Mouse (Mus musculus) thymus, postnatal 10 days (tissue): ENCODE results near the gene Myo18a.

Source experiments
- DNase-seq, 2 experiments: peaks; one replicate each; pipeline ENCODE4 v3.0.0; 2021; ENCODE audit warnings: low spot score in 2 of 2

Myo18a gene

DNA sequence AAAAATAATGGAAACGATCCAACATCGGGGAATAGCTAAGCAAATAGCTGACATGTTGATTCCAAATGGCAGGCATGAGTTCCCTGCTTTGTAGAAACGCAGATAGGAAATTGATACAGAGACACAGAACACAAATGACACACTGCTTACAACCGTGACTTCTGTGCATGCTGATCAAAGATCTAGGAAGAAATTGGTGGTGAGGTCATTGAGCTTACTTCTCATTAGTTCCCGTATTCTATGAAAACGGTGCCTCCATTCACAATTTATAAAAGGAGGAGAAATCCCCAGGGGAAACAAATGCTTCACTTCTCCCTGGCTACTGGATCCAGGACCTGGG, 133.4 kb downstream of the Myo18a start:
- no peak for DNase-seq

DNA sequence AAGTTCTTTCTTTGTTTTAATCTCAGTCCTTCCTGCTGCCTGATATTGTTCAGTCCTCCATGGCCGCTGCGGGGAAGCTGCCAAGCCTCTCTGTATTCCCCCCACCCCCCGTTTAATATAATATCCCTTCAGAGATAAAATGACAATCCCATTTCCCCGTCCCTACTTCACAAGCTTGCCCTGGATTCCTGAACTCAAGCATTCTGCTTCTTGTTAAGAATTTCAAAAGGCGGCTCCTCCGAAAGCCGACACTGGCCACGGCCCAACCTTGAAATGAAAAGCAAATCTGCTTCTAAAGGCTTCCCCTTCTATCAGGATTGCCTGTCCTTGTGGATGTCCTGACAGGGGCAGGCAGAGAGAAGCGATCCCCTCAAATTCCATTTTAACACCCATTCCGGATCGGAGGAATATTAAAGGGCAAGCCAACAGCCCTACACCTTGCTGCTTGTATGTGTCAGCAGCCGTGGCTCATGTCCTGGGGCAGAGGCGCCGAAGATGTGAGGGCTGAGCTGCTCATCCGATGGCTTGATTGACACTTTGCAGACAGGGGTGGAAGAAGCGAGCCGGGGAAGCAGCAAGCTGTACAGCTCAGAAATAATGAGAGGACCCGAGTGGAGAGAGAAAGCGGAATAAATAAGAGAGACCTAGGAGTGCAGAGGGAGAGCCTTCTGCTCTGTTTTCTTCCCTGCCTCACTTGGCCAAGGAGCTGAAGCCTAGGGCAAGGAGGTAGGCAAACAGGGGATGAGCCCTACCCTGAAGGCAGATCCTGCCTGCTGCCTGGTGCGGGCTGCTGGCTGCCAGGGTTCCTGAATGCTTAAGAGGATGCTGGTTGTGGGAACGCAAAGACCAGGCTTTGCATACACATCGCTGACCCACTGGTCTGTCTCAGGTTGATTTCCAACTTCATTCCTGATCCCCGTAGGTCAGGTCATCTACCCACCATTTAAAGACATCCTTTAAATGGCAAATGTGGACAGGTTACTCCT, 134.1 kb downstream of the Myo18a start:
- DNase-seq: no peak

DNA sequence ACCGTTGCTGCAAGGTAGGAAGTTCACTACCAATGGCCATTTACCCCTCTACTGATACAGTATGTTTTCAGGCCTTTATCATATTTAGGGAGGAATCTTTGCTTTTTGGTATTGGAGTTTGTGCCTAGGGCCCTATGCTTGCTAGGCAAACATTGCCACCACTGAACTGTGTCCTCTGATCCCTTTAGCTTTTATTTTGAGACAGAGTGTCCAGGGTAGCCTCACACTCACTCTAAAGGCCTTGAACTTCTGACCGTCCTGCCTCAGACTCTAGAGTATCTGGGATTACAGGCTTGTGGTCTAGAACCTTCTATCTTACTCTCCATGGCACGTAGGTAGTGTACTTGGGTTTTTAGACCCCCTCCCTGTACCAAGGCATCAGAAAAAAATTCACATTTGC, 137.1 kb downstream of the Myo18a start:
- DNase-seq: no peak

DNA sequence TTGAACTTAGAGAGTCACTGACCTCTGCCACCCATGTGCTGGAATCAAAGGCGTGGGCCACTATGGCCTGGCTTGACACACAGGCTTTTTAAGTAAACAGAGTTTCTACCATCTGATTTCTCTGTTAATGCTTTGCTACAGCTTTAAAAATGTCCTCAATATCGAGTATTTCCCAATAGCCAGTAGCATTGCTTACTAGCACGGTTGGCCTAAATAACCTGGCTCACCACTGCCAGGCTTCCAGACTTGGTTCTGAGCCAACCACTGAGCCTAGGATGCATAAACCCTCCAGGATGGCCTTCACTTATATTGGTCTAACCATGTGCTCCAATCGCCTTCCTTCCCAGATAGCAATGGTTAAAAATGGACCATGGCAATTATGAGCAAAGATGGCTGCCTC, 137.7 kb downstream of the Myo18a start:
- no peak for DNase-seq

DNA sequence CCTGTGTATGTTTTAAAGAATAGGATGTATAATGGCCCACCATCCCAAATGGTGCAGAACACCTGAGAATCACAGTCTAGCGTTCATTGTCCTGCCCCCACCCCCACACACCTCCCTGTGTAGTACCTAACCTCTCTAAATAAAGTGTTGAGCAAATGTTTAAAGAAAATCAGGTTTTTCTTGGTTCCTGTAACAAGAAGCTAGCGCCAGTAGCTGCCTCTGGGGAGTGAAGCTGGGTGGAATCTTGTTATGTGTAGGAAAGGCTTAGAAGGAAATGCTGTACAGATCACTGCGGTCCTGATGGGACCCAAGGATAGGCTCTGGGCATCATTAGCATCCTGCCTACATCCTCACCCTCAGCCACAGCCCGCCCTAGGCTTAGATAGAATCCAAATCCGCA, 138.3 kb downstream of the Myo18a start:
- no peak for DNase-seq

DNA sequence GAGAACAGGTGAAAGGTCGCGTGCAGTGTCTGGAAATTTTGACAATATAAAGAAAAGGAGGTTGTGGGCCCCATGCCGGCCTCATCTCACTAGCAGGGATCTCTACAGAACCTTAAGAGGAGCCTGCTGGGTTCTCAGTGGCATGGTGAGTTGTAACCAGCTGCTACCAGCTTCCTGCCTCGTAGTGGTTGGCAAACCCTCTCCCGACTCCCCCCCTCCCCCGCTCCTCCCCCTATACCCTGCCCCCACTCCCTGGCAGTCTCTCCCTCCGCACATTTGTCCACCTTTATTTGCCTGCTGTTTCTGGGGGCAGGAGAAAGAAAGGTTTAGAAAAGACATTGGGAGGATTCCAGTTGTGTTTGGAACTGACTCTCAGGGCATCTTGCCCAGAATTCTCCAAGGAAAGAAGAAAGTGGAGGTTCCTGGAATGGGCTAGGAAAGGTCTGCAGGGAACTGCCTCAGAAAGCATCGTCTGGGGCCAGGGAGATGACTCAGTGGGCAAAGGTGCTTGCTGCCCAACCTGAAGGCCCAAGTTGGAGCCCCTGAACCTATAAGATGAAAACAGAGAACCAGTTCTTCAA, 138.8 kb downstream of the Myo18a start:
- DNase-seq: no peak

DNA sequence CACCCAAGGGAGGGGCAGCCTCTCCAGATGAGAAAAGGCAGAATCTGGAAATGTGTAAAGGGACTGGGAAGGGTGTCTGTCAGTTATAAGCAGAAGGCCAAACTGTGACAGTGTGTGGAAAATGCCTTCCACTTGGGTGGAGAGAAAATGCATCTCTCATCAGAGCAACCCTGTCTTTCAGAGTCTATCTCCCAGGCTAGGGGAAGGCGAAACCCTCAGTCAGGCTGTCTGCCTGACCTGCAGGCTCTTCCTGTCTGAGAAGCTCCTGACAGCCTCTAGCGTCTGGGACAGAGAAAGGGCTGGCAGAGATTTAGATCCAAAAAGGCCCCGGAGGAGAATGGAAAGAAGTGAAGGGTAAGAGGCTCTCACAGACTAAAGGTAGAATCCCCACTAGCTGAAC, 140.7 kb downstream of the Myo18a start:
- DNase-seq: no peak

DNA sequence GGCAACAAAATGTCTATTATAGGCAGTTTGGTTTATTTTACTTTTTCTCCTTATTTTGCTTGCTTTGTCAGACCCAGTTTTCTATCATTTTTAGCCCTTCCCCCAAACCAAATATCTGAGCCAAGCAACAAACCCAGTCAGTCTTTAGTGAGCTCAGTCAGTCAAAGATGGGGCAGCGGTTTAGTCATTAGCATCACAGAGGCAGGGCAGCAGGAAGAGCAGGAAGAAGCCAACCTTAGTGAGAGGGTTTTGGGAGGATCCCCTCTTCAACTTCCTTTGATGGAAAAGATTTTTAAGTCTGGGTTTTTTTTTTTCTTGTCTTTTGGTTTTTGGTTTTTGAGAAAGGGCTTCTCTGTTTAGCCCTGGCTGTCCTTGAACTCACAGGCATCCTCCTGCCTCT, 141.7 kb downstream of the Myo18a start:
- DNase-seq: no peak

DNA sequence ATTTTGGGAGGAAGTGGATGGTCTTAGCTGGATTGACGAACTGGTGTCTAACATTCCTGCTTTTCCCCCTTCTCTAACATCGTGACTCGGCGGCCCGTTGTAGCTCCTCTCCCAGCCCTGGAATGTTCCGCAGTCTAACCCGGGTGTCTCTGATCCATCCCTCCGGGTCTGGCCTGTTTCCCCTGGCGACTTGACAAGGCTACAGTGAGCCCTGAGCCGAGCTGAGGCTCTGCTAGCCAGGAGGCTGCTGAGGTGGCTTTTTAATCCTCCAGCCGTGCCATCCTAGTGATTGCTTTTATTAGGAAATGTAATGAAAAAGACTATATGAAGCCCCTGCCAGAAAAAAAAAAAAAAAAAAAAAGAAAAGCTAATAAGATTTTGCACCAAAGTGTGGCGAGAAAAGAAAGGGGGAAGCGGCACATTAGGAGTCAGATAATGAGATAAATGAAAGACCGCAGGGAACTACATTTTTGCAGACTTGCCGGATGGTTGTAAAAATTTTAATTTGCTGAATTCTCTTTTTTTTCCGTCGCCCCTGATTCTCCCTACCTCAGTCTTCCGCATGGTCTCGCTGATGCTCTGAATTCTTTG, 143.1 kb downstream of the Myo18a start:
- DNase-seq: no peak

DNA sequence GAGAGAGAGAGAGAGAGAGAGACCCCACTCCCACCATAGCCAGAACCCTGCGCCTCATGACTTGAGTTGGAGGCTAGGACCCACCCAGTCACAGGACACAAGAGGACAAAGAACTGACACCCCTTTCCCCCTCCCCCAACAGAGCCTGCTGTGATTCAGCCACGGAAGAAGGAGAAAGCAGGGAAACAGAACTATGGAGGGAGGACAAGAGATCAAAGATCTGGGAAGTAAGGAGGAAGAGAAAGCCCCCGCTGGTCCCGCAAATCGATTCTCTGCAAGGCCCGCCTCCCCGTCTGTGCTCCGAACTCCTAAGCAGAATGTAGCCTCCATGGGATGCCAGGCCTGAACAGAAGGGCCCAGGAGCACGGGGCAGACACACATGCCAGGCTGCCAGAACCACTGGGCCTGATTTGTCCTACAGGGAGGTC, 143.7 kb downstream of the Myo18a start:
- DNase-seq: no peak

DNA sequence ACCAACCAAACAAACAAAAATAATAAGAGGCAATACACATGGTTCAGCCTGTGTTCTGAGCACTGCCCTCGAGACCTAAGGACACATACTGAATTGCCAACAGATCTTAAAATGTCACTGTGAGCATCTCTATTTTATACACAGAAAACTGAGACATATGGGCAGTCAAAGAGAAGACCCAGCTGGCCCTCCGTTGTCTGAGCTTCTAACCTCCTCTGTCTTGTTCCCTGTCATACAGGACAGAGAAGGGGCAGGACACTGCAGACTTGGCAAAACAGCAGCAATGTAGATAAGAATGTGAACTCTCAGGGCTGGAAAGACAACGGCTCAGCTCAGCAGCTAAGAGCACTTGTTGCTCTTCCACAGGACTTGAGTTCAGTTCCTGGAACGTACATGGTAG, 145.4 kb downstream of the Myo18a start:
- DNase-seq: no peak

DNA sequence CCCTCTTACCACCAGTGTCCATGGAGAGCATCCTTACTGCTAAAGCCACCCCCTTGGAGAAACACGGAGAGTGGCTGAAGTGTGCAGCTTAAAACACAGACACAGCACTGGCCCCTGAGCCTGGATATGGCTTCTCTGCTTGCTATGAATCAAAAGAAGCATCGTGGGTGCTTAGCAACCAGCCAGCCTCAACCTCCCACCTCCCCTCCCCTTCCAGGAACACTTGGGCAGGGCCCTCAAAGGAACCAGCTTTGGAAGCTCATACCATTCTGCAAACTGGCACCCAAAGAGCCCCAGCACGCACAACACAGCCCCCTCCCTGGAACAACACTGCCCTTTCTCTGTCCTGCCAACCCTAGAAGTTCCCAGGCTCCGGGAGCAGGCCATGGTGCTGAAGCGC, 146.3 kb downstream of the Myo18a start:
- no peak for DNase-seq

DNA sequence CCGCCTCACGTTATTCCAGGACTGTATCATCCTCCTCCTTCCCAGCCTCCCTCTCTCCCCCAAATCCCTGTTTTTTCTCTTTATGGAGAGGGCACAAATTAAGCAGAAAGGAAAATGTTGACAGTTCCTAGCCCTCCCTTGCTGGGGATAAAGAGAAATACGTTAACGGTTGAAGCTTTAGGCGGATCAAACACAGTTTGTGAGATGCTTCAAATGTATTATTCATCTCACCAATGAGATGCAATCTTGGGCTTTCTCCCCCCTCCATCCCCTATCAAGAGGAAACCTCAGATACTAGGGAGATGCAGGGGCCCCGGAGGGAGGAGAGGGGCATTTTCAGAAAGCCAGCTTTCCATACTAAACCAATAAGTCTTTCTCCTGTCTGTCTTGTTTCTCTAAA, 146.7 kb downstream of the Myo18a start:
- no peak for DNase-seq

DNA sequence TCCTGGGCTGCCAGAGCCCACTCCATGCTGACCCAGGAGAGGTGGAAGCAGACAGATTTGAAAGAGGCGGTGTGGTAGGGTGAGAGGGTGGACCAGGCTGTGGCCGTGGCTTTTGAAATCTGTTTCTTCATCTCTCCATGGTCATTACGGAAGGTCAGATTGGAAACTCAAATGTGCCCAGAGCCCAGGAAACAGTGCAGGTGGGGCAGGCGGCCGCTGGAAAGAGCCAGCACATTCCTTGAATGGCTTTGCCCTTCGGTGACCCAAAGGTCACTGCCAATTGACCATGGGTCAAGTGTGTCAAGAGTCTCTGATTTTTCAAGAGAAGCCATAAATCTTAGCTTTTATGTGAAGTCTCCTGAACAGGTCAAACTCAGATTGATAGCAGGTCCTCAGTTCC, 150.5 kb downstream of the Myo18a start:
- DNase-seq: no peak

DNA sequence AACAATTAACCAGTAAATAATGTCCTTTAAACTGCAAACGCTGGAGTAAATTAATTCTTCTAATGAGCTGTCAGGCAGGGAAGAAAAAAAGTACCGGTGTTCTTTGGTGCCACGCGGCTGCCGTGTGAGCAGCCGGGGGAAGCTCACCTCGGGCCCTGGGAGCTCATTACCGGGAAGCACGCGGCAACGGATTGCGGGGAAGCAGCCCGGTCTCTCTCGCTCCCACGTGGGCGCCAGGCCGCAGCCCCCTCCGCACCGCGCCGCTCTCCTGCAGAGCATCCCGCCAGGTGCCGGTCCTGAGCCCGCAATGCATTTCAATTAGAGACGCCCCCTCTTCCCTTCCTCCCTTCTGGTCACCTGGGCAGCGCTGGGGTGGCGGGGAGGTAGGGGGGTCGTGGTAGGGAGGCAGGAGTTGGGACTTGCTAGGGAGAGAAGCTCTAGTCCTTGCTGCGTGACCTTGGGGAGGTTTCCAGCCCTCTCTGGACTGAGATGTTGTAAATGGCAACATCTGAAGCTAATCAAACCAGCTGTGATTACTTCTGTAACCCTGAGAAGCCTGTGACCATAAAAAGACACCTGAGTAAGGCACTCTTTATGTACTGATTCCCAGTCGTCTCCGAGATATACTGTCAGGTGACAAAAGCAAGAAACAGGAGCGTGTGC, 151.7 kb downstream of the Myo18a start:
- no peak for DNase-seq
